8 mouse cellular contexts compared by ENCODE assay signal in the genomic region with DNA sequence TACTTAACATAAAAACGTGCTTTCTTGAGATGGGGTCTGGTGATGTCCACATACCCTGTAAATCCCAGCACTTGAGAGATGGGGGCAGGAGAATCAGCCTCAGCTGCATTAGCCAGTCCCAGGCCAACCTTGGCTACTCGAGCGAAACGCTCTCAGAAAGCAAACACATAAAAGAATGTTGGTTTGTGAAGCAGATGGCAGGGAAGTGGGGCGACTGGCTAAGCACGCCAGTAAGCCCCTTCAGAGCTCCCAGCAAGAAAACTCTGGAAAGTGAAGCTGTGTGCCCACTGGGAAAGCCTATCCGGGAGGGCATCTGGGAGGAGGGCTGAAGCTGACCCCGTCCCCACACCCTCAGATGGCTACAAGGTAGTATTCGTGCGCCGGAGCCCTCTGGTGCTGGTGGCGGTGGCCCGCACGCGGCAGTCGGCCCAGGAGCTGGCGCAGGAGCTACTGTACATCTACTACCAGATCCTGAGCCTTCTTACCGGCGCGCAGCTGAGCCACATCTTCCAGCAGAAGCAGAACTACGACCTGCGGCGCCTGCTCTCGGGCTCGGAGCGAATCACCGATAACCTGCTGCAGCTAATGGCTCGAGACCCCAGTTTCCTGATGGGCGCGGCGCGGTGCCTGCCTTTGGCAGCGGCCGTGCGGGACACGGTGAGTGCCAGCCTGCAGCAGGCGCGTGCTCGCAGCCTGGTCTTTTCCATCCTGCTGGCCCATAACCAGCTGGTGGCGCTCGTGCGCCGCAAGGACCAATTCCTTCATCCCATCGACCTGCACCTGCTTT. TPM values are rescaled to one million over a fixed set of nuclear protein-coding genes. Genes with fewer than 3 reads are reported as not detected.
DNase-seq lines count a peak whose midpoint lies in the region; ATAC-seq and TF ChIP-seq lines count a peak whose summit lies in the region.

No protein-coding gene starts in this region.

- peaks cover 2% of the 10 kb centered on the region; the same call in 1 of the 2 replicates for H3K4me1 ChIP-seq in spleen, adult 2 months (ENCODE audit: control insufficient read depth, insufficient read depth, insufficient read length)
- peaks cover 9% of the 10 kb centered on the region for H3K4me1 ChIP-seq in heart, embryonic 16.5 days (ENCODE audit: control insufficient read depth, insufficient read depth, low read length)
- H3K4me1 ChIP-seq in liver, embryonic 15.5 days (replicated peaks) = peaks cover 17% of the 10 kb centered on the region
- peaks cover 20% of the 10 kb centered on the region for H3K4me1 ChIP-seq in neural tube, embryonic 15.5 days

- H3K27ac ChIP-seq in spleen, adult 2 months (ENCODE audit: insufficient read depth, low read length) = no peak overlapping the region
- no peak overlapping the region for H3K27ac ChIP-seq in heart, embryonic 16.5 days (ENCODE audit: low read length)
- no peak overlapping the region for H3K27ac ChIP-seq in liver, embryonic 15.5 days (replicated peaks)
- H3K27ac ChIP-seq in neural tube, embryonic 15.5 days (replicated peaks) = no peak overlapping the region

- peak overlapping the region; percentile 60 for H3K9ac ChIP-seq in heart, embryonic 16.5 days (ENCODE audit: low read length)
- H3K9ac ChIP-seq in liver, embryonic 15.5 days = no peak overlapping the region
- peak overlapping the region; percentile 49 for H3K9ac ChIP-seq in neural tube, embryonic 15.5 days (replicated peaks)

- H3K36me3 ChIP-seq in spleen, adult 2 months (ENCODE audit: control insufficient read depth, insufficient read depth, low read length) = peaks cover 15% of the 10 kb centered on the region
- H3K36me3 ChIP-seq in heart, embryonic 16.5 days (ENCODE audit: control insufficient read depth, insufficient read depth) = 0 out of 2 replicates have a peak, but pooled peaks cover 2% of the 10 kb centered on the region
- 0 out of 2 replicates have a peak, but pooled peaks cover 8% of the 10 kb centered on the region for H3K36me3 ChIP-seq in liver, embryonic 15.5 days (replicated peaks)
- H3K36me3 ChIP-seq in neural tube, embryonic 15.5 days = peaks cover 38% of the 10 kb centered on the region

- no peak for TF ChIP-seq POLR2A in spleen, adult 2 months (IDR thresholded peaks at IDR 0.05; ENCODE audit: low read depth, low read length)

- TF ChIP-seq CTCF in spleen, adult 2 months (IDR thresholded peaks at IDR 0.05; ENCODE audit: extremely low read depth, insufficient read depth, insufficient read length, insufficient replicate concordance) = peak; percentile 31; the same call in 1 of the 2 replicates

- no peak overlapping the region for H3K4me3 ChIP-seq in spleen, adult 2 months (ENCODE audit: extremely low read depth, insufficient read depth, insufficient read length)
- peak overlapping the region; percentile 35 for H3K4me3 ChIP-seq in heart, embryonic 16.5 days (ENCODE audit: low read length)
- peak overlapping the region; percentile 17; the same call in 1 of the 2 replicates for H3K4me3 ChIP-seq in liver, embryonic 15.5 days (replicated peaks)
- H3K4me3 ChIP-seq in neural tube, embryonic 15.5 days (replicated peaks) = peak overlapping the region; percentile 36

- WGBS in spleen, adult 2 months = 45% methylated on average over 44 of the region's 44 CpGs
- 12% methylated on average over 44 of the region's 44 CpGs for WGBS in heart, embryonic 16.5 days
- WGBS in liver, embryonic 15.5 days (ENCODE audit: insufficient replicate concordance) = 18% methylated on average over 44 of the region's 44 CpGs
- WGBS in neural tube, embryonic 15.5 days = 6% methylated on average over 44 of the region's 44 CpGs

- H3K27me3 ChIP-seq in spleen, adult 2 months (ENCODE audit: control insufficient read depth, insufficient read depth, low read length) = no peaks in the 10 kb centered on the region
- peaks cover 9% of the 10 kb centered on the region for H3K27me3 ChIP-seq in heart, embryonic 16.5 days (ENCODE audit: control insufficient read depth, insufficient read depth, low read length)
- peaks cover 23% of the 10 kb centered on the region for H3K27me3 ChIP-seq in liver, embryonic 15.5 days
- H3K27me3 ChIP-seq in neural tube, embryonic 15.5 days (replicated peaks) = peaks cover 12% of the 10 kb centered on the region

- peak in 1 of 2 experiments; percentile 19 for DNase-seq in spleen, adult 2 months (ENCODE audit: low read depth in 1 of 2, low spot score in 2 of 2)
- no peak for DNase-seq in spleen, adult 12 weeks (ENCODE audit: low spot score)
- peak; percentile 91 for DNase-seq in embryo, embryonic 10 days (ENCODE audit: low spot score)
- DNase-seq in kidney, postnatal 4 days = peak; percentile 85 to 91
- DNase-seq in thymus, postnatal 14 days = peak; percentile 67

- ATAC-seq in heart, embryonic 16.5 days (replicated peaks; ENCODE audit: extremely low read depth, insufficient read depth, low FRiP score) = 0 out of 2 replicates have a peak, but pooled peaks have one; percentile 33
- ATAC-seq in liver, embryonic 15.5 days (ENCODE audit: insufficient read depth) = no peak
- peak; percentile 77 for ATAC-seq in neural tube, embryonic 15.5 days (ENCODE audit: low FRiP score)

- H3K4me2 ChIP-seq in heart, embryonic 16.5 days (ENCODE audit: low read depth, low read length) = peak overlapping the region; percentile 63
- peak overlapping the region; percentile 56 for H3K4me2 ChIP-seq in liver, embryonic 15.5 days
- peak overlapping the region; percentile 64 for H3K4me2 ChIP-seq in neural tube, embryonic 15.5 days

- H3K9me3 ChIP-seq in heart, embryonic 16.5 days (replicated peaks; ENCODE audit: control insufficient read depth, low read length) = no peaks in the 10 kb centered on the region
- no peaks in the 10 kb centered on the region for H3K9me3 ChIP-seq in liver, embryonic 15.5 days (replicated peaks)
- H3K9me3 ChIP-seq in neural tube, embryonic 15.5 days (replicated peaks) = no peaks in the 10 kb centered on the region

RNA-seq across cellular contexts. Expression of gene Mst1r, which starts 5.6 kb away (rescaled TPM):
- polyA plus RNA-seq in spleen, adult 2 months (2012; rRNA removed) = 1.8 and 2.7 TPM in 2 replicates
- 2.4 and 2.8 TPM in 2 replicates for polyA plus RNA-seq in heart, embryonic 16.5 days (2015; fragmentation: Nextera tagmentation; extraction: Ambion mirVana)
- polyA plus RNA-seq in liver, embryonic 15.5 days (2015; fragmentation: Nextera tagmentation; extraction: Ambion mirVana) = 0.85 and 1.4 TPM in 2 replicates
- polyA plus RNA-seq in neural tube, embryonic 15.5 days (2015; fragmentation: Nextera tagmentation; extraction: Ambion mirVana) = 3.4 and 4.3 TPM in 2 replicates

RNA-seq across cellular contexts. Expression of gene Mon1a, which starts 13.1 kb away (rescaled TPM):
- polyA plus RNA-seq in spleen, adult 2 months (2012; rRNA removed) = 23.4 and 29.3 TPM in 2 replicates
- polyA plus RNA-seq in heart, embryonic 16.5 days (2015; fragmentation: Nextera tagmentation; extraction: Ambion mirVana) = 11.0 and 13.1 TPM in 2 replicates
- polyA plus RNA-seq in liver, embryonic 15.5 days (2015; fragmentation: Nextera tagmentation; extraction: Ambion mirVana) = 3.9 and 5.0 TPM in 2 replicates
- polyA plus RNA-seq in neural tube, embryonic 15.5 days (2015; fragmentation: Nextera tagmentation; extraction: Ambion mirVana) = 23.0 and 23.3 TPM in 2 replicates

RNA-seq across cellular contexts. Expression of gene Actl11, which starts 27.2 kb away (rescaled TPM):
- not detected in 2 replicates for polyA plus RNA-seq in spleen, adult 2 months (2012; rRNA removed)
- polyA plus RNA-seq in heart, embryonic 16.5 days (2015; fragmentation: Nextera tagmentation; extraction: Ambion mirVana) = not detected in 2 replicates
- polyA plus RNA-seq in liver, embryonic 15.5 days (2015; fragmentation: Nextera tagmentation; extraction: Ambion mirVana) = not detected in 2 replicates
- polyA plus RNA-seq in neural tube, embryonic 15.5 days (2015; fragmentation: Nextera tagmentation; extraction: Ambion mirVana) = not detected in 2 replicates

RNA-seq across cellular contexts. Expression of gene Rbm6, which starts 28.0 kb away (rescaled TPM):
- polyA plus RNA-seq in spleen, adult 2 months (2012; rRNA removed) = 10.2 and 12.4 TPM in 2 replicates
- 48.3 and 48.8 TPM in 2 replicates for polyA plus RNA-seq in heart, embryonic 16.5 days (2015; fragmentation: Nextera tagmentation; extraction: Ambion mirVana)
- 26.1 and 27.7 TPM in 2 replicates for polyA plus RNA-seq in liver, embryonic 15.5 days (2015; fragmentation: Nextera tagmentation; extraction: Ambion mirVana)
- 85.4 and 86.3 TPM in 2 replicates for polyA plus RNA-seq in neural tube, embryonic 15.5 days (2015; fragmentation: Nextera tagmentation; extraction: Ambion mirVana)

RNA-seq across cellular contexts. Expression of gene Camkv, which starts 34.4 kb away (rescaled TPM):
- polyA plus RNA-seq in spleen, adult 2 months (2012; rRNA removed) = 0.07 and 0.08 TPM in 2 replicates
- polyA plus RNA-seq in heart, embryonic 16.5 days (2015; fragmentation: Nextera tagmentation; extraction: Ambion mirVana) = 0.77 and 2.3 TPM in 2 replicates
- 0.08 and 0.09 TPM in 2 replicates for polyA plus RNA-seq in liver, embryonic 15.5 days (2015; fragmentation: Nextera tagmentation; extraction: Ambion mirVana)
- polyA plus RNA-seq in neural tube, embryonic 15.5 days (2015; fragmentation: Nextera tagmentation; extraction: Ambion mirVana) = 43.3 and 49.1 TPM in 2 replicates
